Mouse (Mus musculus) heart, postnatal 14 days (tissue): ENCODE measurements at regions not wholly inside any gene's neighbourhood (a gene's known extent, or its start where the extent isn't known, plus 50 kb on each side); places are given as distances from the start of the nearest gene placed in this dataset.
A peak's percentile ranks its signal among the peaks of the same experiment; 100 is the strongest.

ENCODE experiments used
- DNase-seq, 2 experiments: peaks; one replicate each; pipeline ENCODE4 v3.0.0; 2021 to 2022
- intact Hi-C: fragments of 180-260 bp; cut with DNase I; formaldehyde crosslinking; loops from one replicate; pipeline ENCODE4 v1.15.1; 2025

- no peak for DNase-seq
- intact Hi-C loops: no loop called here
Measured at GRCm38 (mm10) chr10:99906778-99907435, 108.5 kb upstream of the Kitl start.

DNA sequence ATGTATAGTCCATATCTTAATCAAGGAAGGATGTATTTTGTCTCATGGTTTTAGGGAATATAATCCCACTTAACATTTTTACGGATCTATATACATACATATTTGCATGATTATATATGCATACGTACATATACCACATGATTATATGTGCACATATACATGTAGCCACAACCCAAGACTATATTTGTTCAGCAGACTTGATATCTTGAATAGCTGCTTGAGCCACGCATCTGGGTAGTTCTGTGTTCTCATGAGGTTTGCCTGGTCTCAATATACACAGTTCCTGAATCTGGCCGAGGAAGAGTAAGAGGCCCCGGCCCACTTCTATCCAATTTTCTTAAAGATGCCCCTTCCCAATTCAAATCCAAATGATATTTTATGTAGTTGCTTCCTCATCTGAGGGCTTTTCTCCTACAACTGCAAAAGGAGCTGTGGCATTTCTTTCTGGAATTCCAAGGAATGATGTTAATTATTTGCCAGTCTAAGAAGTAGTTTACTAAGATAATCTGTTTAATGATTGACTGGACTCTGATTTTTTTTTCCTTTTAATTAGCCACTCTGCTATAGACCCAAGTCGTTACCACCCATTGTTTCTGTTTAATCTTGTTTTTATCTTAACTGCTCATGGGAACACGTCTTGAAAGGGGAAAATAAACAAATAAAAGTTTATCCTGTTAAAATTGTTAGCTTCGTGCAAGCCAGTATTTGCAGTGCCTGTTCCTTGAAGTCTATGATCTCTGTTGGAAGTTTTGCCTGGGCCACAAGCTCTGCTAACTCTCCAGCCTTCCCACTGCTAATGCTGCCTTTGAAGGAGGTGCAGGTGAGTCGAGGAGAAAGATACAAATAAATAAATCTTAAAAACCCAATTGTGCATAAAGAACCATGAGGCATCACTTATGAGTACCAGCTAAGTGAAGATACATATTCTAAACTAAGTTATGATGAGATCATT, 112.9 kb upstream of the Kitl start:
- intact Hi-C loops: no loop called here

DNA sequence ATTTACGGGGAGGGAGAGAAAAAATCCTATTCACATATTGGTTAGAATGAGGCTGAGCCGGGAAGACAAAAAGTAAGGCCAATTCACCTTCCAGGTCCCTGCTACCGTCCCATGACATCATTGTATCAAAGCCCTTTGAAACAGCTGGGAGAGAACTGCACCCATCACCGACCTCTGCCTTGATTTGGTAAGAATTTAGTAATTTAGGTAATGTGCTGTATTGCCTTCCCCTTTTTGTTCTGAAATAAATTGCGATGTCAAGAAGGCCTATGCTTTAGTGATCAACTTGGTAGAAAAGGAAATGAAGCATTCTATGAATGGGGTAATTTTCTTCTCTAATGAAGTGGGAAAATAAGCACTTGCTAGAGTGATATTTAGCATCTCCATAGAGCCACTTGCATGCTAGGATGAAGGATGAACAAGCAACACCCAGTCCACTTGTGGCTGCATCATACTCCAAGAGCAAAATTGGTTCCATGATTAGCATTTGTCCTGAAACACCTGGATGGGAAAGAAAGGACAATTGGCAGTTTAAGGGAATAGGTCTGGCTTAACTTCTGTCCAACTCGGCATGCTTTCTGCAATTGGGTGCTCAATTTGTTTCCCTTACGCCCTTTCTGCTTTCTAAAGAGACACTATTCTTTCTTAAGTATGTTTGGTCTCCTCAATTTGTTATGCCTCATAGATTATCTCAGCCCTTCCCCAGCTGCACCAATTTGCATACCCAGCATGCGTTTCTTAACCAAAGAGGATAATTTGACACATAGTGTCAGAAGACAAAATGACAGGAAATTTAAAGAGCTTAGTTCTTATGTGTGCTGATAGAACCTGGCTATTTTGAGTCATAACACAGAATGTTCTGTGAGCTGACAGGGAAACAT, 114.2 kb upstream of the Kitl start:
- intact Hi-C loops: no loop called here
- no peak for DNase-seq

More for the DNA sequence above, 112.9 kb upstream of the Kitl start:
- DNase-seq: no peak

GRCm38 (mm10) chr10:99893999-99894398, 121.4 kb upstream of the Kitl start:
- intact Hi-C loops: no loop called here
- DNase-seq: no peak

- no peak for DNase-seq
- intact Hi-C loops: no loop called here
Measured at GRCm38 (mm10) chr10:99891899-99892298, 123.5 kb upstream of the Kitl start.

GRCm38 (mm10) chr10:99881901-99882300, 122.4 kb upstream of the Csl start:
- no peak for DNase-seq
- intact Hi-C loops: no loop called here

DNA sequence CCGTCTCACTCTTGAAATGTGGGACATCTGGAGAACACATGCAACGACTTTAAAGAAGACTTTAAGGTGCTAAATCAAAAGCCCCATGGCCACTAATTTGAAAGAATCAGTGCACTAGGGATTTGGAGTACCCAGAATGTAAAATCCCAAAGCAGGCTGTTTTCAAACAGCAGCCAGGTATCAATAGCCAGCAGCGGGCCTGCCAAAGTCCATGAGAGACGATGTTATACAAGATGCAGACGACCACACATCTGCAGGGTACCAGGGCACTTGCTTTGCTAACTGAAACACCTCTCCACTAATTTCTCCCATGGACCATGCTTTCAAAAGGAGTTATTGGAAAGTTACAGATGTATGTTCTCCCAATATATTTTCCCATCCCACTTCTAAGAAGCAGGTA, 119.9 kb upstream of the Csl start:
- intact Hi-C loops: no loop called here
- DNase-seq: no peak

DNA sequence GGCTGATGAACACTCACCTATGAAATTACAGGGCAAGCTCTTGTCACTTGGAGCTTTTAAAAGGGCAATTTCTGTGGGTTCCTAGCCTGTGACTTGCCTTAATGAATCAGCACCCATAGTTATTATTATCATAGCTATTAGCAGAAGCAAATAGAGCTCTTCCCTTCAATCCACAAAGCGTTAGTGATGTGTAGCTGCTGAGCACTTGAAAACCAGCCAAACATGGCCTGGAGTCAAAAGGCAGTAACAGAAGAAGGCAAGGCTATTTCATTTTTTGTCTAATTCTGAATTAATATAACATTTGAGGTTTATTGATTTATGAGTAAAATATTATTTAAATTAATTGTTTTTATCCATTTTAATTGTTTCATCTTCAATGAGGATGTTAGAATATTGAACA, 105.3 kb upstream of the Csl start:
- DNase-seq: no peak
- intact Hi-C loops: no loop called here

GRCm38 (mm10) chr10:99860322-99861089, 101.0 kb upstream of the Csl start:
- DNase-seq: no peak
- intact Hi-C loops: no loop called here

GRCm38 (mm10) chr10:99844110-99844509, 84.7 kb upstream of the Csl start:
- intact Hi-C loops: loop anchor here (5.0 kb wide), 2 partner anchors 68 to 328 kb away; no protein-coding TSS in a partner anchor
- DNase-seq: no peak

DNA sequence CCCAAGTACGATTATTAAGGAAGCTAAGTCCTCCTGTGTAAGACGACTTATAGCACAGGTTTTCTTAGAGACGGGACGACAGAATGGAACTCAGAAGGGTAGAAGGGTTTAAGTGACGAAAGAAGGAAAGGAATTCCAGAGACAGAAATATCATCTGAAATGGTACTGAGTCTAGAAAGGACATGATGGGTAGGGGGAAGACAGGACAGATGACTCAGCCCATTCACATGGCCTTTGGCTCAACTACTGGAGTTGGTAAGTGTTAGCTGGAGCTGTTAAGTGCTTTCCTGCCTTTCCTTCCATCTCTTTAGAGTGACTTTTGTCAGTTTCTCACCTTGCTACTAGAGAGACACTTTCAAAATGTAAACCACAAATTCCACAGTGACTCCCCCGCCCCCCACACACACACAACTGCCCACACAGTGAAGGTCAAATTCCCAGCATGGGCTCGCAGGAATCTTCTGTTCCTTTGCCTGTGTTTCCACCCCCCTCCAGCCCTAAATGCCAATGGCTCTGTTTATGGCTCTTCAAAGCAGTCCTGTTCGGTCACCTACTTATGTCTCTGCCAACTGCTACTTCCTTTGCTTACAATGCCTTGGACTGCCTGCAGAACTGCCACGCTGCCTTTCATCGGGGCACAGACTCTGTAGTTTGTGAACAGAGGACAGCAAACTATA, 81.8 kb upstream of the Csl start:
- DNase-seq: peak in 1 of 2 experiments; percentile 5
- intact Hi-C loops: loop anchor here (2.0 to 5.0 kb wide), 3 partner anchors 71 to 331 kb away; no protein-coding TSS in a partner anchor

GRCm38 (mm10) chr10:99840179-99840876, 80.9 kb upstream of the Csl start:
- intact Hi-C loops: loop anchor here (1.0 to 5.0 kb wide), 4 partner anchors 72 to 332 kb away; no protein-coding TSS in a partner anchor
- DNase-seq: peak in 1 of 2 experiments; percentile 10

GRCm38 (mm10) chr10:99836835-99837412, 77.5 kb upstream of the Csl start:
- no peak for DNase-seq
- intact Hi-C loops: loop anchor here (10.0 kb wide), 1 partner anchor 318 kb away; no protein-coding TSS in a partner anchor

DNA sequence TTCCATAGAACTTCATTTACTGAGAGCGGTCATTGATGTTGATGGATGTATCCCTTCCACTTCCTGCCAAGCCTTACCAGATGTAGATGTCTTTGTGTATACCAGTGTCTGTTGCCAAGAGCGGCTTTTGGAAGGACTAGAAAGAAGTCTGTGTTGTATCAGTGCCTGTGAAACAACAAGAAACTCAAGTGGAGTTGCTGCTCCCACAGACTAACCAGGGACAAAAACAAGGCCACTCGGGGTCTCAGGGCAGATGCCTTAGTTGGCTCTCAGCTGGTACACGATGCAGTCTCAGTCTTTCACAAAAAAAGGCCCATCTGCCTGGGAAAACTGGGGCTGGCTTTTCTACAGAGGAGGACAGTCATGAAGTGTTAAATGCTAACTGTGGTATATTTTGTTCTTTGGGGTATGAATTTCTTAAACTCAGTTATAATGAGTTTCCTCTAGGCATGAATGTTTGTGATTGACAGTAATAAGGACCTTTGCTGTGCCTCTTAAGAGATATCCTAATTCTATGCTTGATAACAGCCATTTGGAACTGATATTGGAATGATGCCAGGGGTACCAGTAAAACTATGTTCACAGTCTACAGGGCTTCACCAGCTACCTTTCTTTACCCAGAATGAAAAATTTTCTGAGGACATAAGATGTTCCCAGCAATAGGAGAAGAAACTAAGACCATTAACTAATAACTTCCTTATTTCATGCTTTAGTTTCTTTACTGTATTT, 75.6 kb upstream of the Csl start:
- intact Hi-C loops: loop anchor here (10.0 kb wide), 1 partner anchor 320 kb away; no protein-coding TSS in a partner anchor
- no peak for DNase-seq

- no peak for DNase-seq
Measured at GRCm38 (mm10) chr10:99829974-99830373, 70.5 kb upstream of the Csl start.

DNA sequence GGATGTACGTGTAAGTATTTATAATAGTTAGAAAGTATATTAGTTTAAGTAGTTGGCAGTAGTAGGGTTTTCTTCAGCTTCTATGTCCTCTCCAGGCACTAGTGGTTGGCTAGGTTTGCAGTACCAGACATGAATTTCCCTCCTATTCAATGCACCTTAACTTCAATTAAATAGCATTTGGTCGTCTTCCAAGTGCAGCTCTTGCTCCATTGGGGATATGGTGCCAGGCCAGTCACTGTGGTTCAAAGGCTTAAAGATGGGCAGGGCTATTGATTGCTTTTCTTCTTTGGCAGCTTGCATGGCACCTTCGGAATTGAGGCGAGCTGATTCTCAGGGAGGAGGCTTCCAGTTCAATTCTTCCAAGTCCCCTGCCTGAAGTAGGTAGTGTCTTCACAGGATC, 68.0 kb upstream of the Csl start:
- DNase-seq: no peak
- intact Hi-C loops: no loop called here

More at GRCm38 (mm10) chr10:99829974-99830373, 70.5 kb upstream of the Csl start:
- intact Hi-C loops: loop anchor here (10.0 kb wide), 1 partner anchor 325 kb away; no protein-coding TSS in a partner anchor

DNA sequence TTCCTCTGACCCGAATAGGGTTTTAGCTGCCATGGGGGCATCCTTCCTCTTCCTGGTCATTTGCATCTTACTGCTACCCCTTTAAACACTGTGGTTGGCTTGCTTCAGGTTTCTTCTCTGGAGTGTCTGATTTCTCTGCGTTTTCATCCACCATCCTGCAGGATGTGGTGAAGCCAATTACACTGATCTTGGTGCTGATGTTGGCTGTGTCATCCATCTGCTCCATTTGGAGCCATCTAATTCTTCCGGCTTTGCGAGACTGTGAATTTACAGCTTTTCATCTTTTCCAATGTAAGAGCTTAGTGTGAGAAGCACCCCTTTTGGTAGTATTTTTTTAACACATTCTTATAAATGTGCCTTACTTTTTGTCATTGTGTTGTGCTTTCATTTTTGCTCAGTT, 66.4 kb upstream of the Csl start:
- DNase-seq: no peak
- intact Hi-C loops: no loop called here
